Mouse (Mus musculus): ENCODE results near the gene Lipa.

GRCm38 (mm10) chr19:34569896-34570476, 42.7 kb upstream of the Lipa start:
- TF ChIP-seq CTCF (IDR thresholded peaks at IDR 0.05; ENCODE audit: low read depth), result no peak
- TF ChIP-seq EP300 (optimal IDR thresholded peaks at IDR 0.05), result no peak

Data from stomach, postnatal 0 days (tissue).